Mouse (Mus musculus) ovary, adult 10 weeks (tissue): ENCODE data around the gene Rpl22l1. TPM values are rescaled to one million over a fixed set of nuclear protein-coding genes. Genes with fewer than 3 reads are reported as not detected.

Experiments used
- polyA plus RNA-seq: library from polyadenylated mRNA; stranded (reverse); fragments of 350-450 nt; fragmentation: Illumina TruSeq; extraction: RNeasy Lipid Tissue Mini Kit (QIAGEN cat#74804); gene quantifications from one replicate; pipeline ENCODE4 v1.2.3, GENCODE M21; 2014

The Rpl22l1 gene
- polyA plus RNA-seq: 766 TPM

GRCm38 (mm10) chr3:28805301-28806097 is at the start of gene Rpl22l1:
TSS of gene Rpl22l1 (plus strand) at chr3:28805436.

GRCm38 (mm10) chr3:28780994-28781393 is 24.2 kb upstream of the Rpl22l1 start, which contains the start of gene Eif5a2:
TSS of gene Eif5a2 (plus strand) at chr3:28781276.

Other genes with a start within 250 kb of the Rpl22l1 start
- gene Slc2a2, start 107.5 kb upstream of the Rpl22l1 start, polyA plus RNA-seq: 0.57 TPM
- 19.6 TPM for gene Eif5a2, start 24.2 kb upstream of the Rpl22l1 start, polyA plus RNA-seq
- gene Gm1527, start 87.2 kb downstream of the Rpl22l1 start, polyA plus RNA-seq: not detected